Mouse (Mus musculus) ES-Bruce4 (cell line): ENCODE measurements around the gene N4bp2l1.

ENCODE experiments used
- CTCF ChIP-seq: IDR thresholded peaks from one replicate; pipeline ENCODE4 v1.8.1; 2011; ENCODE audit warnings: low read depth, low read length
- EP300 ChIP-seq: IDR thresholded peaks from 2 replicates; pipeline ENCODE4 v1.6.1; 2011; ENCODE audit warnings: low read depth, low read length; ENCODE audit not compliant: insufficient read depth
- POLR2A ChIP-seq: IDR thresholded peaks from one replicate; pipeline ENCODE4 v1.8.1; 2011; ENCODE audit warnings: low read length; ENCODE audit not compliant: insufficient read depth

- TF ChIP-seq POLR2A (no peak), CTCF (no peak), EP300 (no peak)
Measured at GRCm38 (mm10) chr5:150629692-150630091, 32.7 kb upstream of the N4bp2l1 start.
